Mouse (Mus musculus) hindbrain, embryonic 16.5 days (tissue): ENCODE measurements at regions not wholly inside any gene's neighbourhood (a gene's known extent, or its start where the extent isn't known, plus 50 kb on each side); places are given as distances from the start of the nearest gene placed in this dataset.

Experiments used
- ATAC-seq: fragments of 200-750 bp; cut with Nextera tagmentation; 2 replicates; pipeline ENCODE4 v1.8.0; 2017; ENCODE audit warnings: moderate TSS enrichment, moderate library complexity
- H3K27ac ChIP-seq: fragments of 300-500 bp; sonication (generic); 2 replicates; pipeline ENCODE4 v1.5.1; 2014; ENCODE audit warnings: low read depth, mild to moderate bottlenecking, control low read depth, low read length, moderate library complexity
- H3K27me3 ChIP-seq: fragments of 300-500 bp; sonication (generic); replicated peaks from 2 replicates; pipeline ENCODE4 v1.6.1; 2014; ENCODE audit warnings: low read length; ENCODE audit not compliant: control insufficient read depth, insufficient read depth
- H3K36me3 ChIP-seq: fragments of 300-500 bp; sonication (generic); 2 replicates; pipeline ENCODE4 v1.6.1; 2014; ENCODE audit warnings: mild to moderate bottlenecking, low read length, moderate library complexity, mixed read lengths; ENCODE audit not compliant: control insufficient read depth, insufficient read depth
- H3K4me1 ChIP-seq: fragments of 300-500 bp; sonication (generic); 2 replicates; pipeline ENCODE4 v1.6.1; 2014; ENCODE audit warnings: low read depth, low read length; ENCODE audit not compliant: control insufficient read depth, insufficient read depth
- H3K4me2 ChIP-seq: fragments of 300-500 bp; sonication (generic); 2 replicates; pipeline ENCODE4 v1.6.1; 2014; ENCODE audit warnings: mild to moderate bottlenecking, low read length, control low read depth, moderate library complexity
- H3K4me3 ChIP-seq: fragments of 300-500 bp; sonication (generic); 2 replicates; pipeline ENCODE4 v1.5.1; 2014; ENCODE audit warnings: mild to moderate bottlenecking, low read length, control low read depth, moderate library complexity
- H3K9ac ChIP-seq: fragments of 300-500 bp; sonication (generic); 2 replicates; pipeline ENCODE4 v1.6.1; 2014; ENCODE audit warnings: low read depth, mild to moderate bottlenecking, control low read depth, low read length, moderate library complexity
- H3K9me3 ChIP-seq: fragments of 300-500 bp; sonication (generic); 2 replicates; pipeline ENCODE4 v1.6.1; 2014; ENCODE audit warnings: mild to moderate bottlenecking, low read length, moderate library complexity; ENCODE audit not compliant: control insufficient read depth
- WGBS: fragments of 180-500 bp; shearing (Covaris S2); extraction: QIAGEN DNeasy Blood & Tissue Kit; methylation state at CpG from one replicate; pipeline ENCODE4 v1.1.7; 2014; 5-methylcytosine and 5-hydroxymethylcytosine counted together

DNA sequence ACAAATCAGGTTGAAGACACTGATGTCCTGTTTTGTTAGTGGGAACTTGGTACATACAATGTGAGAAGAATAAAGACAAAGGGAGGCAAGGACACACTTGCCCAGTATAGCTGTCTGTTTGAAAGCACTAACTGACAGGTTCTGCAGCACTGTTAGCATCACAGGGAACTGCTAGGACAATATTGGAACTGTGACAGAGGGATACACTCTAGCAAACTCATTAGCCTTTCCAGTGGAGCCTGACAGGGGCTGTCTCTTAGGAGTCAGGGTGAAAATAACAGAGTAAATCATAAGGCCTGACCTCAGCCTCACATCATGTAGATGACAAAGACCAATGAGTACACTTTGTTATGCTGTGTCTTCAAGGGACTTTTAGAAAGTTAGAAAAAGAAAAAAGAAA lies 82.8 kb upstream of the Ufl1 start:
- no peaks in the 10 kb centered on the region for H3K4me1 ChIP-seq
- no peaks in the 10 kb centered on the region for H3K36me3 ChIP-seq
- no peak overlapping the region for H3K4me3 ChIP-seq
- ATAC-seq = no peak
- no peak overlapping the region for H3K27ac ChIP-seq
- no peaks in the 10 kb centered on the region for H3K9me3 ChIP-seq
- no peak overlapping the region for H3K4me2 ChIP-seq
- H3K27me3 ChIP-seq = no peaks in the 10 kb centered on the region
- no peak overlapping the region for H3K9ac ChIP-seq

DNA sequence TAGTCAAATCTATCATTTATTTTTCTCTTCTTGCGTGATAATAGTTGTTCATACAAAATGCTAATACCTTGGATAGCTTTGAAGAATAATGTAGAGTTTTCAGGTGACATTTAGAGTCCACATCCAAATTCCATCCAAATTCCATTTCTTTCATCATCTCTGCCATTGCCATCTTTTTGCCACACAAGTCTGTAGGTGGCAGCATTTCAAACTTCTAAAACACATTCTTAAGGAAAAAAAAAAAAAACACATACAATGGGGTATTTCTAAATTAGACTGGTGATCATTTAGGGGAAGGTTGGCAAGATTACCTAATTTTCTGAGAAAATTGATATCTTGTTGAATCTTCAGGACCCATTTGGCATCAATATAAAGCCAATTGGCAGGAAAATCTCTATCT lies 56.0 kb upstream of the Ufl1 start:
- WGBS = 89% methylated on average over 1 of the region's 1 CpGs
- ATAC-seq = no peak
- Histone ChIP-seq H3K9me3 (no peaks in the 10 kb centered on the region), H3K9ac (no peak overlapping the region), H3K4me3 (no peak overlapping the region), H3K27me3 (no peaks in the 10 kb centered on the region), H3K27ac (no peak overlapping the region), H3K4me1 (no peaks in the 10 kb centered on the region), H3K4me2 (no peak overlapping the region), H3K36me3 (no peaks in the 10 kb centered on the region)
